Mouse (Mus musculus) ES-E14 (cell line): ENCODE results near the gene Mcrip1. TPM values are rescaled to one million over a fixed set of nuclear protein-coding genes. Genes with fewer than 3 reads are reported as not detected.

Experiments used
- DNase-seq: peaks from one replicate; pipeline ENCODE4 v3.0.0-alpha.2; 2013; ENCODE audit warnings: low read depth, low spot score
- H3K27ac ChIP-seq: 2 replicates; pipeline ENCODE4 v1.5.1; 2012; ENCODE audit warnings: low read depth, mild to moderate bottlenecking, low read length, moderate library complexity, mixed read lengths; ENCODE audit not compliant: poor library complexity, insufficient read depth, severe bottlenecking
- H3K36me3 ChIP-seq: 2 replicates; pipeline ENCODE4 v1.6.1; 2012; ENCODE audit warnings: mild to moderate bottlenecking, low read length, moderate library complexity, mixed read lengths; ENCODE audit not compliant: control insufficient read depth, poor library complexity, insufficient read depth, severe bottlenecking
- H3K4me1 ChIP-seq, 2 experiments: fragments of 150-350 bp in 1 of 2; sonication (generic) in 1 of 2; 2 replicates each; pipeline ENCODE4 v1.6.1; 2012; ENCODE audit warnings: low read length in 2 of 2, mild to moderate bottlenecking in 1 of 2, mixed read lengths in 1 of 2; ENCODE audit not compliant: control insufficient read depth in 2 of 2, insufficient read depth in 2 of 2, poor library complexity in 1 of 2
- H3K4me3 ChIP-seq, 2 experiments: fragments of 150-350 bp in 1 of 2; sonication (generic) in 1 of 2; 2 replicates each; pipeline ENCODE4 v1.5.1; 2012; ENCODE audit warnings: low read length in 2 of 2, low read depth in 1 of 2, mild to moderate bottlenecking in 1 of 2, mixed read lengths in 1 of 2; ENCODE audit not compliant: insufficient read depth in 1 of 2, poor library complexity in 1 of 2, severe bottlenecking in 1 of 2
- H3K9ac ChIP-seq: 2 replicates; pipeline ENCODE4 v1.6.1; 2012; ENCODE audit warnings: low read depth, mild to moderate bottlenecking, low read length, mixed read lengths; ENCODE audit not compliant: poor library complexity, insufficient read depth, severe bottlenecking
- H3K9me3 ChIP-seq: fragments of 150-350 bp; sonication (generic); 2 replicates; pipeline ENCODE4 v1.6.1; 2012; ENCODE audit warnings: low read depth, mild to moderate bottlenecking, low read length; ENCODE audit not compliant: control insufficient read depth, insufficient read depth
- CHD2 ChIP-seq: IDR thresholded peaks from 2 replicates; pipeline ENCODE4 v1.6.1; 2014; ENCODE audit warnings: mild to moderate bottlenecking, low read depth, low read length, inconsistent platforms
- HCFC1 ChIP-seq: IDR thresholded peaks from 2 replicates; pipeline ENCODE4 v1.6.1; 2012; ENCODE audit warnings: low read length, inconsistent platforms, borderline replicate concordance; ENCODE audit not compliant: insufficient read depth
- MAFK ChIP-seq: IDR thresholded peaks from 2 replicates; pipeline ENCODE4 v1.6.1; 2014; ENCODE audit warnings: mild to moderate bottlenecking, low read depth, low read length, inconsistent platforms; ENCODE audit not compliant: insufficient read depth
- ZC3H11A ChIP-seq: IDR thresholded peaks from 2 replicates; pipeline ENCODE4 v1.6.1; 2012; ENCODE audit warnings: low read depth, mild to moderate bottlenecking, inconsistent platforms, low read length, borderline replicate concordance
- ZNF384 ChIP-seq: IDR thresholded peaks from 2 replicates; pipeline ENCODE4 v1.6.1; 2012; ENCODE audit warnings: low read depth, low read length, inconsistent platforms
- in situ Hi-C, 2 experiments: fragments of 600-800 bp; cut with MboI; formaldehyde crosslinking; loops; one replicate each; pipeline ENCODE4 v1.15.1; 2025; ENCODE audit warnings: low sequenced_read_pairs in 2 of 2, inconsistent platforms in 1 of 2; ENCODE audit not compliant: unreplicated experiment in 2 of 2
- total RNA-seq: library from RNA; depleted of rRNA; stranded (reverse); fragments of 300-350 nt; gene quantifications from 2 replicates; pipeline ENCODE4 v1.2.3, GENCODE M21; 2012

Gene Mcrip1
- total RNA-seq, 1 experiment: 18.9 TPM

DNA sequence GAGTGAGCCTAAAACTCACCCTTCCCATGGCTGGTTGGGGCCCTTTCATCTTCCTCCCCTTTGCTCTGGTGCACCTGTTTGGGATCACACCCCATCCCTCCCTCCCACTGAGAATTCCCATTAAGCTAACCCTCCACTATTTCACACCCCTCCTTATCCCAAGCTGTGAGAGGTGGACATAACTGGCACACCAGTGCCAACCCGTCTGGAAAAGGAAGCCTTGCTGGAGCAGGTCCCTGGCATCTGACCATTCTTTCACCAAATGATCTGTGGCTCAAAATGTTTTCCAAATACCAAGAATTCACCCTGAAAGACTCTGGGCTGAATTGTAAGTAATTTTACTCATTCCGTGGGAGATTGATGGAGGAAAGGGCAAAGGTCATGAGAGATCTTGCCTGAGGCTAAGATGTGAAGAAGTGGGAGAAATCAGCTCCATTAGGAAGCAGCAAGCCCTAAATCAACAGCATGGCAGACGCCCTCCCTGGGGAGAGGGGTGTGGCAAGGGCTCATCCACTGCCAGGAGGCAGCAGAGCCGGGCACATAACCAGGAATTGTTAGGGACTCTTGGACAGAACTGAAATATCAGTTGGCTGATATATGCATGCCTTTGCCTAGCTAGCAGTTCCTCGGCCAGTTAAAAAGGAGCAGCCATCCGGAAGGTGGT is 36.6 kb downstream of the Mcrip1 start:
- in situ Hi-C loops: no loop called here

DNA sequence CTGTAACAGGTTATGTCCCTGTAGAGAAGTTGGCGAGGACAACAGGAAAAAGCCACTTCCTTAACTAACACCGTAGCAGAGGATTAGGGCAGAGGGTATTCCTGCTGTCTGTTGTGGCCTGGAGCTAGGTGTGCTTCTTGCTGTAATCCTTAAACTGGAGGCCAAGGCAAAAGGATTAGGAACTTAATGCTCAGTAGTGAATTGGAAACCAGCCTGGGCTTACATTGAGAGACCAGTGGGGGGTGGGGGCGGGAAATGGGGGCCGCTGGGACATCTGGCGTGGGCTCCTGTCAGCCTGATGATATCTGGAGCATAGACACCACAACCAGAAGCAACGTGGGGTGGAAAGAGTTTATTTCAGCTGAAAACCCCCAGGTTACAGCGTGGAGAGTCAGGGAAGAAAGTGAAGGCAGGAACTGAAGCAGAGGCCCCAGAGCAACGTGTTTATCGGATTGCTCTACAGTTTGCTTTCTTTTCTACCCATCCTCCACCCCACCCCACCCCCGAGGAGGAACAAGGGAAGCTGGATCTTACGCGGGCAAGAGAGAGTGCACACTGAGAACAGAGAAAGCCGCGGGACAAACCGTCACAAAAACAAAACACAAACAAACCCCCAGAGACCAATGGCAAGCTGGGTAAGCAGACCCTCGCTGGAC is 39.0 kb downstream of the Mcrip1 start:
- H3K27ac ChIP-seq: no peak overlapping the region
- TF ChIP-seq ZC3H11A: no peak
- TF ChIP-seq ZNF384: no peak
- no peak for TF ChIP-seq CHD2
- TF ChIP-seq HCFC1: no peak
- TF ChIP-seq MAFK: no peak
- in situ Hi-C loops: no loop called here
- no peaks in the 10 kb centered on the region for H3K36me3 ChIP-seq
- peaks cover 0 to 2% of the 10 kb centered on the region in 2 experiments; a peak in 1 of 4 replicates for H3K4me1 ChIP-seq
- H3K4me3 ChIP-seq: no peak overlapping the region
- DNase-seq: no peak
- no peak overlapping the region for H3K9ac ChIP-seq
- H3K9me3 ChIP-seq: no peaks in the 10 kb centered on the region

More for the DNA sequence above, 36.6 kb downstream of the Mcrip1 start:
- Histone ChIP-seq H3K27ac (no peak overlapping the region), H3K4me1 (peaks cover 0 to 3% of the 10 kb centered on the region in 2 experiments; a peak in 1 of 4 replicates), H3K9me3 (no peaks in the 10 kb centered on the region), H3K9ac (no peak overlapping the region), H3K4me3 (no peak overlapping the region), H3K36me3 (no peaks in the 10 kb centered on the region)
- no peak for DNase-seq
- TF ChIP-seq ZNF384 (no peak), HCFC1 (no peak), CHD2 (no peak), ZC3H11A (no peak), MAFK (no peak)

DNA sequence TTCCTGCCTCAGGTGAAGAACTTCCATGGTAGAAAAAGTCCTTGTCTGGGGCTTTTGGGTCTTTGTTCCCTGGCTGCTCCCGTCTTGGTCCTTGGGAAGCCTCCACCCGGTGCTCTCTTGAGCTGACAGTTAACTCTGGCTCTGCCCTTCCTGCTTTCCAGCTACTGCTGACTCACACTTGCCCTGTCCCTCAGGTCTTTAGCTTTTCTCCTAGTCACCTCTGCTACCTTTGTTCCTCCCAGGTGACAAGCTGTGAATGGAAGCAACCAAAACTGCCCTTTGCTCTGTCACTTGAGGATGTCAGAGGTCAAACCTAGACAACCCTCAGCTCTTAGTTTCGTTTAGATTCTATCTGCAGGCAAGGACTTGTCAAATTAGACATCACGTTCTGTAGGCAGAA is 39.6 kb downstream of the Mcrip1 start:
- H3K4me1 ChIP-seq: peaks cover 0 to 2% of the 10 kb centered on the region in 2 experiments; a peak in 1 of 4 replicates
- no peak overlapping the region for H3K27ac ChIP-seq
- H3K9me3 ChIP-seq: no peaks in the 10 kb centered on the region
- H3K9ac ChIP-seq: no peak overlapping the region
- TF ChIP-seq MAFK: 0 out of 2 replicates have a peak, but pooled peaks have one; percentile 44
- no peak for TF ChIP-seq ZC3H11A
- no peak overlapping the region for H3K4me3 ChIP-seq
- no peaks in the 10 kb centered on the region for H3K36me3 ChIP-seq
- in situ Hi-C loops: no loop called here
- no peak for DNase-seq

DNA sequence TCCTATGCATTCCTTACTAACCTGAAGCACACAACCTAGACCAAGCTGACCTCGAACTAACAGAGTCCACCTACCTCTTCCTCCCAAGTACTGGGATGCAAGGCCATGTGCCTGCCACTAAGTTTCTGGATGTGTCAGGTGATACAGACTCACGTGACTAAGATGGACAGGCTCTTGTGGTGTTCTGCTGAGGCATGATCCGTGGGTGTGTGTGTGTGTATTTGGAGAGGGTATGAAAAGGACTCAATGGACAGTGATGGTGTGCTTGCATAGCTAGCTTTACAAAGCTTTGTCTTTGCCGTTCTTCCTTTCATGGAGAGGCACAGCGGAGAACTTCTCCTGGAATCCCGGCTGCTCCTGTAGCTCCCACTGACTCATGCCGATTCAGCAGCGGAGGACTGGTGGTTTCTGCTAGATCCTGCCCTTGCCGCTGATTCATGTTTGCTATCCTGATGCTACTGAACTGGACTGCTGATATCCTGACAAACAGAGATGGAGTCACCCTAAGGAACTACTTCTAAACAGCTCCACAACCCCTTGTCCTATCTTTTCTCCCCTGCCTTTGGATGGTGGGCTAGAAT is 41.1 kb downstream of the Mcrip1 start:
- Histone ChIP-seq H3K9ac (no peak overlapping the region), H3K36me3 (no peaks in the 10 kb centered on the region), H3K4me3 (no peak overlapping the region), H3K4me1 (peaks cover 0 to 2% of the 10 kb centered on the region in 2 experiments; a peak in 1 of 4 replicates), H3K27ac (no peak overlapping the region), H3K9me3 (no peaks in the 10 kb centered on the region)
- no peak for DNase-seq
- in situ Hi-C loops: no loop called here
- TF ChIP-seq MAFK: 0 out of 2 replicates have a peak, but pooled peaks have one; percentile 4
- no peak for TF ChIP-seq ZC3H11A
- TF ChIP-seq ZNF384: no peak
- no peak for TF ChIP-seq HCFC1
